Mouse (Mus musculus) stomach, embryonic 14.5 days (tissue): Measurements from ENCODE around the gene Glb1l. TPM values are rescaled to one million over a fixed set of nuclear protein-coding genes. Genes with fewer than 3 reads are reported as not detected.

Experiments used
- ATAC-seq: fragments of 200-750 bp; cut with Nextera tagmentation; 2 replicates; pipeline ENCODE4 v1.8.0; 2017; ENCODE audit warnings: low read depth, moderate TSS enrichment; ENCODE audit not compliant: insufficient number of reproducible peaks, insufficient read depth, low FRiP score
- H3K27ac ChIP-seq: fragments of 300-500 bp; sonication (generic); 2 replicates; pipeline ENCODE4 v1.5.1; 2014; ENCODE audit warnings: mild to moderate bottlenecking, low read length, moderate library complexity, mixed read lengths
- H3K27me3 ChIP-seq: fragments of 300-500 bp; sonication (generic); 2 replicates; pipeline ENCODE4 v1.6.1; 2014; ENCODE audit warnings: low read length, control low read depth, mixed read lengths; ENCODE audit not compliant: control insufficient read depth, insufficient read depth
- H3K36me3 ChIP-seq: fragments of 300-500 bp; sonication (generic); 2 replicates; pipeline ENCODE4 v1.6.1; 2014; ENCODE audit warnings: mild to moderate bottlenecking, control low read depth, low read length, moderate library complexity, mixed read lengths; ENCODE audit not compliant: control insufficient read depth, insufficient read depth
- H3K4me1 ChIP-seq: fragments of 300-500 bp; sonication (generic); 2 replicates; pipeline ENCODE4 v1.6.1; 2014; ENCODE audit warnings: low read length, control low read depth, mixed read lengths; ENCODE audit not compliant: control insufficient read depth, insufficient read depth
- H3K4me2 ChIP-seq: fragments of 300-500 bp; sonication (generic); replicated peaks from 2 replicates; pipeline ENCODE4 v1.6.1; 2014; ENCODE audit warnings: low read depth, low read length, control low read depth
- H3K4me3 ChIP-seq: fragments of 300-500 bp; sonication (generic); 2 replicates; pipeline ENCODE4 v1.5.1; 2014; ENCODE audit warnings: low read depth, low read length, control low read depth
- H3K9ac ChIP-seq: fragments of 300-500 bp; sonication (generic); replicated peaks from 2 replicates; pipeline ENCODE4 v1.6.1; 2014; ENCODE audit warnings: low read depth, mild to moderate bottlenecking, control low read depth, low read length, moderate library complexity, mixed read lengths
- H3K9me3 ChIP-seq: fragments of 300-500 bp; sonication (generic); 2 replicates; pipeline ENCODE4 v1.6.1; 2016; ENCODE audit warnings: low read depth, low read length, control low read depth; ENCODE audit not compliant: control insufficient read depth
- WGBS: fragments of 180-500 bp; shearing (Covaris S2); extraction: QIAGEN DNeasy Blood & Tissue Kit; methylation state at CpG from one replicate; pipeline ENCODE4 v1.1.7; 2014; 5-methylcytosine and 5-hydroxymethylcytosine counted together
- polyA plus RNA-seq: library from polyadenylated mRNA; unstranded; fragments of >200 nt; fragmentation: Nextera tagmentation; extraction: Ambion mirVana; gene quantifications from 2 replicates; pipeline ENCODE4 v1.2.1, GENCODE M21; 2014

The Glb1l gene
- polyA plus RNA-seq, 1 experiment from 2014 or later, result 22.4 TPM

DNA sequence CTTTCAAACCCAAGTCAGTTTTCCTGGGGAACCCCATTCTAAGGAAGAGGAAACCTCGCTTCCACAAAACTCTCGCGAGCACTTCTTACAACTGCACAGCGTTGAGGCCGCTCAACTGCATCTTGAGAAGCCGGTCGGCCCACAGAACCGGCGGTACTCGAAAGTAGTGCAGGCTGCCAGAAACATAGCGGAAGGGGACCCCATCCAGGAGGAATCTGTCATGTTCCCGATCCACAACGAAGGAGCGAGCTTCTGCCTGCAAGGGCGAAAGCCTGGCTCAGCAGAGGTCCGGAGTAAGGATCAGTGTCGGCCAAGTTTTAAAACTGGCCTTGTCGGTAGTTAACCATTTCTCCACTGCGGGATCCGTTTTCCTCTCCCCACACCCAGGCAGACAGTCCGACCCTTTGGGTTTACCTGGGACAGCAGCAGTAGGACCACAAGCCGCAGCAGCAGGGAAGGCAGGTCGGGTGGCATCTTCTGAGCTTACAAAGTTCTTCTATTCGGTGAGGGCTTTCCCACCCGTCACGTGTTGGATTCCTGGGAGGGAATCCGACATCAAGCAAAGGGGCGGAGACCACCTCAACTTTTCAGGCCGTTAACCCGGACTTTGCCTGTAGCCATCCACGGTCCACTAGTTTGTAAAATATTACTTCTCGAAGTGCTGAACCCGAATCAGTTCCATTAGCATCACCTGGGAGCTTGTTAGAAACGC, 1.5 kb downstream of the Glb1l start:
- no peaks in the 10 kb centered on the region for H3K27me3 ChIP-seq
- H3K9ac ChIP-seq, result peak overlapping the region; percentile 36; the same call in 1 of the 2 replicates
- ATAC-seq, result no peak
- H3K4me2 ChIP-seq, result peak overlapping the region; percentile 41
- peaks cover 22% of the 10 kb centered on the region; the same call in 1 of the 2 replicates for H3K4me1 ChIP-seq
- H3K36me3 ChIP-seq, result peaks cover 15% of the 10 kb centered on the region; the same call in 1 of the 2 replicates
- 10% methylated on average over 34 of the region's 34 CpGs for WGBS
- no peaks in the 10 kb centered on the region for H3K9me3 ChIP-seq
- H3K27ac ChIP-seq, result no peak overlapping the region
- peak overlapping the region; percentile 36 for H3K4me3 ChIP-seq

DNA sequence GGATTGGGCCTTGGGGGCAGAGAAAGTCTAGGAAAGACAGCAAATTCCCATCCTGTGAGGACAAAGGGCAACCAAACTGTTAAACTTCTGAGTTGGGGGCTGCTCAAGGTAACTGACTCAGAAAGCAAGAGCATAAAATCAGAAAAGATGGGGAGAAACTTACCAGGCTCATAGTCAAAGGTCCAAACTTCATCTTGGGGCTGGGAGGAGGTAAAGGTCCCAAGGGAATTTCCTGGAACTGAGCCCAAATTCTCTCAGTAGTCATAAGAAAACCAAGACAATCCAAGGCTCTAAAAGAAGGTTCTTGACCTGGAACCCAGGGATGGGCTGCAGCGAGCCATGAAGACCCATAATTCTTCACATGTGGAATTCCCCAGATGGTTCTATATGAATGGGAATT, 9.4 kb downstream of the Glb1l start:
- Histone ChIP-seq H3K4me1 (no peaks in the 10 kb centered on the region), H3K36me3 (peaks cover 35% of the 10 kb centered on the region), H3K27me3 (no peaks in the 10 kb centered on the region), H3K9me3 (no peaks in the 10 kb centered on the region), H3K4me3 (no peak overlapping the region), H3K9ac (no peak overlapping the region), H3K27ac (no peak overlapping the region), H3K4me2 (no peak overlapping the region)
- no peak for ATAC-seq
- 92% methylated on average over 1 of the region's 1 CpGs for WGBS

DNA sequence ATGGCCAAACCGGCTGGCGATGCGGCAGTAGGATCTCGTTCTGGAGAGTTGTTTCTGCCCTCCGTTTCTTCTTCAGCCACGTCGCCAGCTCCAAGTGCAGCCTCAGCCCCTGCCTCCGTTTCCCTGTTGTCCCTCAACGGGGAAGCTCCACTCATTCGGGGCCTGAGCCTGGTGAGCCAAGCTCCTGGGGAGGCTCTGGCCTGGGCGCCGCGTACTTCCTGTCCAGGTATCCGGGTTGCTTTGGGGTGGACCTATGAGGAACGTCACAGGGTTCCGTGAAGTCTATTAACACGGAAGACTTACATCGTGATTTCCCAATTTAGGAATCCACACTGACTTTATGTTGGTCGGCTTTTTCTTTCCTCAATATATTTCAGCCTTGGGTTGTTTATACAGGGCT, 18.2 kb downstream of the Glb1l start:
- Histone ChIP-seq H3K9ac (peak overlapping the region; percentile 64), H3K4me3 (peak overlapping the region; percentile 61), H3K27me3 (no peaks in the 10 kb centered on the region), H3K9me3 (no peaks in the 10 kb centered on the region), H3K36me3 (peaks cover 19% of the 10 kb centered on the region; the same call in 1 of the 2 replicates), H3K4me1 (peaks cover 13% of the 10 kb centered on the region), H3K4me2 (peak overlapping the region; percentile 70), H3K27ac (peak overlapping the region; percentile 89)
- peak; percentile 47; the same call in 1 of the 2 replicates for ATAC-seq
- WGBS, result under 1% methylated on average over 19 of the region's 19 CpGs

DNA sequence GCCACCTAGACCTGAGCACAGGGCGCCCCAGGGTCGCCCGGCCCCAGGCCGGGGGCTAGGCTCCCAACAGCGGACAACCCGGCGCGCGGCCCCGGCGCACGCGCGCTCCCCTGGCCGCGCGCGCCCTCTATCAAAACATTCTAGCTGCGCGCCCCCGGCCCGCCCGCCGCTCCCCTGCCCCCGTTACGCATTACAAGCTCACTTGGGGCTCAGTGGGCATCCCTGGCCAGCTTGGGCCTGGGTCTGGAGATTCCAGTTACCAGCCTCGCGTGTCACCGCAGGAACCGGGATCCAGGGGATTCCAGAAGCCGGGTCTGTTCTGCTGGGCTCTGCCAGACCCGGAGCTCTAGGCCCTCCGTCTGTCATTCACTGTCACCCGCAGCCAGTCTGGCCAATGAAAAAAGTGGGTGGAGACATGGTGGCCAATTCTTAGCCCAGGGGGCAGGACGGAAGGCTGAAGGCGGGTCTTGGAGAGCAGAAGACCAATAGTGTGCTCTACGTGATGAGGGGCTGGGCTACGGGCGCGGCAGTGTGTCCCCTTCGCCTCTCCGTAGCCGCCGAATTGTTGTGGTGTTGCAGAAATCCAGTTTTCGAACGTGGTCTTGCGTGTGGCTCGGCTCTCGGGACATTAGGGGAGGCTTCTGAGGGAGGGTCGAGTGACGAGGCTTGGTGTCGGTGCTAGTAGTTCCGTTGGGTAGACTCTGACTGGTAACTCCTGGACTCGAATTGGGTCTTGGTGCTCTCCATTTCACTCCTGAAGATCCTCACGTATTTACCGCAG, 18.8 kb downstream of the Glb1l start, which contains the start of the genes Ankzf1 and Atg9a:
Gene Ankzf1 (plus strand): TSS at position 530 of the 781 bp plus-strand sequence.
Gene Atg9a (minus strand): TSS at position 575 of the 781 bp plus-strand sequence.
- peak; percentile 99 for ATAC-seq
- H3K9me3 ChIP-seq, result no peaks in the 10 kb centered on the region
- peak within 1 kb of the TSS; percentile 89 for H3K27ac ChIP-seq
- H3K4me3 ChIP-seq, result peak within 1 kb of the TSS; percentile 61
- no peaks in the 10 kb centered on the region for H3K27me3 ChIP-seq
- peaks cover 13% of the 10 kb centered on the region for H3K4me1 ChIP-seq
- peaks cover 19% of the 10 kb centered on the region; the same call in 1 of the 2 replicates for H3K36me3 ChIP-seq
- H3K9ac ChIP-seq, result peak within 1 kb of the TSS; percentile 64
- H3K4me2 ChIP-seq, result peak within 1 kb of the TSS; percentile 70
- WGBS, result under 1% methylated on average over 56 of the region's 56 CpGs

DNA sequence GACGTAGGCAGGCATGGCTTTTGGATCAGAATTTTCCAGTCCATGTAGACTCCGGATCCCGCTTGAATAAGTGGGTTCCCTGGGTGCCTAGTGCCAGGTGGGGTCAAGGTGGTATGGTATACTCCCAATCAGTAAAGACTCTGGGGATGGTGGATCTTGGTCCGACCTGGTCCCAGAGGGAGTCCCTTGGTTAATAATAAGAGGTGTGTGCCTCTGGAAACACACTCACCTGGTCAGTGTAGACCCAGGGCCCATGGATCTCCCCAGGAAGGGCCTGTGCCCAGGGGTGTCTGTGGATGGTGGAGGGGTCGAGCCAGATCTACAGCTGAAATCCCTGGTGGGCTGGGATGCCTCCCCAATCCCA, 19.4 kb downstream of the Glb1l start:
- WGBS, result 46% methylated on average over 5 of the region's 5 CpGs
- H3K4me3 ChIP-seq, result peak overlapping the region; percentile 61
- H3K9ac ChIP-seq, result peak overlapping the region; percentile 60
- peaks cover 15% of the 10 kb centered on the region for H3K36me3 ChIP-seq
- H3K4me1 ChIP-seq, result peaks cover 13% of the 10 kb centered on the region
- no peaks in the 10 kb centered on the region for H3K27me3 ChIP-seq
- ATAC-seq, result no peak; the same call in 1 of the 2 replicates
- H3K27ac ChIP-seq, result peak overlapping the region; percentile 77; the same call in 1 of the 2 replicates
- no peaks in the 10 kb centered on the region for H3K9me3 ChIP-seq
- H3K4me2 ChIP-seq, result peak overlapping the region; percentile 70

DNA sequence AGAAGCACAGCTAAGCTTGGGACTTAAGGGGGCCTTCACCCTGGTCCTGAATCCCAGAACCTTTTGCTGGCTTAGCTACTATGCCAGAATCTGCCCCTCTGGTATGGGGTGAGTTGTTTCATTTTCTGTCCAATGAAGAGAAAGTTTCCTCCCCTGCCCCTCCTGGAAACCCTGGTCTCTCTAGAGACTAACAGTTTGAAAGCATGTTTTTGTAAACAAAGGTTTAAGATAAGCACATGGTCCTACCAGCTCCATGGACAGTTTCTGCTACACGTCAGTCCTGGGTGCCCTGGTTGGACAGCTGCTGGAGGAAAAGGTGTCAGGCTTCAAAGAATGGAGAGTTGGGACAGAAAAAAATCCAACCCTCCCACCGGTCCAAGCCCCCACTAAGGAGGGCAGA, 20.0 kb downstream of the Glb1l start:
- H3K9me3 ChIP-seq, result no peaks in the 10 kb centered on the region
- H3K9ac ChIP-seq, result no peak overlapping the region
- 31% methylated on average over 2 of the region's 2 CpGs for WGBS
- no peak for ATAC-seq
- no peaks in the 10 kb centered on the region for H3K27me3 ChIP-seq
- H3K36me3 ChIP-seq, result peaks cover 15% of the 10 kb centered on the region
- H3K4me2 ChIP-seq, result peak overlapping the region; percentile 70; the same call in 1 of the 2 replicates
- H3K27ac ChIP-seq, result no peak overlapping the region
- no peak overlapping the region for H3K4me3 ChIP-seq
- peaks cover 13% of the 10 kb centered on the region for H3K4me1 ChIP-seq

DNA sequence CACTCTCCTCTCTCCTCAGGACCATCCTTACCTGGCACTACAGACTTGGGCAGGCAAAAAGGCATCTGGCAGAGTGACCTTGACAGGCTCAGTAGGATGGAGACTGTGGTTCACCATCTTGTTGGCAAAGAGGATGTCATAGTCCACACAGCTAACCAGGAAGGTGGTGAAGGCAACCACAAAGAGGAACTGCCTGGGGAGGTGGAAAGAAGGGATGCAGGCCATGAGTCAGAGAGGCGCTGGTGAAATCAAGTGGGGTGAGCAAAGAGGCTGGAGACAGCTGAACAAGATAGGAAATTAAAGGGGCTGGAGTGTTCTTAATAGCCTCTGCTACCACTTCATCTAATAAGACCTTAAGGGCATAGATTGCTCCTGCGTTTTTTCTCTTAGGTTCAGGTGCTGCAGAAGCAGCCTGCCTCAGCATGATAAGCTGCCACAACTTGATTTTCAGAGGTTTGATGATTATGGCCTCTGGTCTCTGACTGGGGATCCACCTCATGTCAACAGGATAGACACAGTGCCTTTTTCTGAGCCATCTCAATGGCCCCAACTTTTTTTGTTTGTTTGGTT, 22.6 kb downstream of the Glb1l start:
- no peaks in the 10 kb centered on the region for H3K27me3 ChIP-seq
- no peak overlapping the region for H3K27ac ChIP-seq
- no peak overlapping the region for H3K4me3 ChIP-seq
- peaks cover 6% of the 10 kb centered on the region for H3K4me1 ChIP-seq
- no peak overlapping the region for H3K4me2 ChIP-seq
- no peaks in the 10 kb centered on the region for H3K9me3 ChIP-seq
- H3K9ac ChIP-seq, result no peak overlapping the region
- no peak for ATAC-seq
- WGBS, result 86% methylated on average over 2 of the region's 2 CpGs
- H3K36me3 ChIP-seq, result peaks cover 30% of the 10 kb centered on the region

DNA sequence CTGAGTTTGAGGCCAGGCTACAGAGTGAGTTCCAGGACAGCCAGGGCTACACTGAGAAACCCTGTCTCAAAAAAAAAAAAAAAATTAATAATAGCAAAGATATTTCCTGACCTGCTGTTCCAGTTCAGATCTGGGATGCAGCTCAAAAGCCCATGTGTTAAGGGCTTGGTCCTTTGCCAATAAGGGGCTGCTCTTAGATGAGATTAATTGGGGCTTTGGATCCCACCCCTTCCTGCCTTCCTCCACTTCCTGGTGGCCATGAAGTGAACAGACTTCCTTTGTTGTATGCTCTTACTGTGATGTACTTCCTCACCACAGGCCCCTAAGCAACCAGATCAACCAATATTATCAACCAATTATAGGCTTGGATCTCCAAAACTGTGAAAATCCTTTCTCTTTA, 23.5 kb downstream of the Glb1l start:
- H3K36me3 ChIP-seq, result peaks cover 37% of the 10 kb centered on the region

More for the DNA sequence above, 23.5 kb downstream of the Glb1l start:
- Histone ChIP-seq H3K9me3 (no peaks in the 10 kb centered on the region), H3K27ac (no peak overlapping the region), H3K27me3 (no peaks in the 10 kb centered on the region), H3K4me2 (no peak overlapping the region), H3K4me1 (peaks cover 5% of the 10 kb centered on the region; the same call in 1 of the 2 replicates), H3K9ac (no peak overlapping the region), H3K4me3 (no peak overlapping the region)
- no peak for ATAC-seq
